Mouse (Mus musculus): ENCODE results near the gene Coro1b.

- TF ChIP-seq CTCF (IDR thresholded peaks at IDR 0.05; ENCODE audit: low read depth), result peak; percentile 40; the same call in 1 of the 2 replicates
- no peak for TF ChIP-seq EP300 (IDR thresholded peaks at IDR 0.05; ENCODE audit: low read depth)
Observed at GRCm38 (mm10) chr19:4122411-4123370, 25.7 kb upstream of the Coro1b start.

Measured in liver, postnatal 0 days (tissue).